Mouse (Mus musculus) heart, adult 18-20 months (tissue): ENCODE measurements around the gene Gm10718. TPM values are rescaled to one million over a fixed set of nuclear protein-coding genes. Genes with fewer than 3 reads are reported as not detected.
"Not testable (repeated sequence)": the region's sequence is repeated elsewhere in the genome, so short reads cannot be mapped to it uniquely, and the experiment has no call there.

Experiments used
- DNase-seq, 2 experiments: peaks; one replicate each; pipeline ENCODE4 v3.0.0; 2021 to 2022; ENCODE audit warnings: mixed read lengths in 1 of 2
- long read RNA-seq, 2 experiments: library from polyadenylated mRNA; stranded (forward); transcript quantifications; one replicate each; pipeline ENCODE4 v2.0.0; 2021
- total RNA-seq, 2 experiments: library from RNA; stranded (reverse); gene quantifications; 2 replicates each; pipeline ENCODE4 v1.2.3; 2021

Gene Gm10718
- under 1 TPM; 0.47 to 0.95 TPM for total RNA-seq
- long read RNA-seq, experiment 1 = 0 reads
- long read RNA-seq, experiment 2 = 0 reads

DNA sequence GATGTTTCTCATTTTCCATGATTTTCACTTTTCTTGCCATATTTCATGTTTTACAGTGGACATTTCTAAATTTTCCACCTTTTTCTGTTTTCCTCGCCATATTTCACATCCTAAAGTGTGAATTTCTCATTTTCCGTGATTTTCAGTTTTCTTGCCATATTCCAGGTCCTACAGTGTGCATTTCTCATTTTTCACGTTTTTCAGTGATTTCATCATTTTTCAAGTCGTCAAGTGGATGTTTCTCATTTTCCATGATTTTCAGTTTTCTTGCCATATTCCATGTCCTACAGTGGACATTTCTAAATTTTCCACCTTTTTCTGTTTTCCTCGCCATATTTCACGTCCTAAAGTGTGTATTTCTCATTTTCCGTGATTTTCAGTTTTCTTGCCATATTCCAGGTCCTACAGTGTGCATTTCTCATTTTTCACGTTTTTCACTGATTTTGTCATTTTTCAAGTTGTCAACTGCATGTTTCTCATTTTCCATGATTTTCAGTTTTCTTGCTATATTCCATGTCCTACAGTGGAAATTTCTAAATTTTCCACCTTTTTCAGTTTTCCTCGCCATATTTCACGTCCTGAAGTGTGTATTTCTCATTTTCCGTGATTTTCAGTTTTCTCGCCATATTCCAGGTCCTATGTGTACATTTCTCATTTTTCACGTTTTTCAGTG lies at the start of gene Gm10718:
Gene Gm10718, plus strand, starts transcription at position 236 of the 673 bp plus-strand sequence.
- peak in 1 of 2 experiments; percentile 5 for DNase-seq

DNA sequence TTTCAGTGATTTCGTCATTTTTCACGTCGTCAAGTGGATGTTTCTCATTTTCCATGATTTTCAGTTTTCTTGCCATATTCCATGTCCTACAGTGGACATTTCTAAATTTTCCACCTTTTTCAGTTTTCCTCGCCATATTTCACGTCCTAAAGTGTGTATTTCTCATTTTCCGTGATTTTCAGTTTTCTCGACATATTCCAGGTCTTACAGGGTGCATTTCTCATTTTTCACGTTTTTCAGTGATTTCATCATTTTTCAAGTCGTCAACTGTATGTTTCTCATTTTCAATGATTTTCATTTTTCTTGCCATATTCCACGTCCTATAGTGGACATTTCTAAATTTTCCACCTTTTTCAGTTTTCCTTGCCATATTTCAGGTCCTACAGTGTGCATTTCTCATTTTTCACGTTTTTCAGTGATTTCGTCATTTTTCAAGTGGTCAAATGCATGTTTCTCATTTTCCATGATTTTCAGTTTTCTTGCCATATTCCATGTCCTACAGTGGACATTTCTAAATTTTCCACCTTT lies 22.8 kb upstream of the Gm10718 start, which contains the start of gene Gm10722:
Gene Gm10722, plus strand, starts transcription at position 478 of the 528 bp plus-strand sequence.
- DNase-seq = peak in 1 of 2 experiments; percentile 12

DNA sequence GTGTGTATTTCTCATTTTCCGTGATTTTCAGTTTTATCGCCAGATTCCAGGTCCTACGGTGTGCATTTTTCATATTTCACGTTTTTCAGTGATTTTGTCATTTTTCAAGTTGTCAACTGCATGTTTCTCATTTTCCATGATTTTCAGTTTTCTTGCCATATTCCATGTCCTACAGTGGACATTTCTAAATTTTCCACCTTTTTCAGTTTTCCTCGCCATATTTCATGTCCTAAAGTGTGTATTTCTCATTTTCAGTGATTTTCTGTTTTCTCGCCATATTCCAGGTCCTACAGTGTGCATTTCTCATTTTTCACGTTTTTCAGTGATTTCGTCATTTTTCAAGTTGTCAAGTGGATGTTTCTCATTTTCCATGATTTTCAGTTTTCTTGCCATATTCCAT lies 22.3 kb upstream of the Gm10718 start:
- peak in 1 of 2 experiments; percentile 20 for DNase-seq

DNA sequence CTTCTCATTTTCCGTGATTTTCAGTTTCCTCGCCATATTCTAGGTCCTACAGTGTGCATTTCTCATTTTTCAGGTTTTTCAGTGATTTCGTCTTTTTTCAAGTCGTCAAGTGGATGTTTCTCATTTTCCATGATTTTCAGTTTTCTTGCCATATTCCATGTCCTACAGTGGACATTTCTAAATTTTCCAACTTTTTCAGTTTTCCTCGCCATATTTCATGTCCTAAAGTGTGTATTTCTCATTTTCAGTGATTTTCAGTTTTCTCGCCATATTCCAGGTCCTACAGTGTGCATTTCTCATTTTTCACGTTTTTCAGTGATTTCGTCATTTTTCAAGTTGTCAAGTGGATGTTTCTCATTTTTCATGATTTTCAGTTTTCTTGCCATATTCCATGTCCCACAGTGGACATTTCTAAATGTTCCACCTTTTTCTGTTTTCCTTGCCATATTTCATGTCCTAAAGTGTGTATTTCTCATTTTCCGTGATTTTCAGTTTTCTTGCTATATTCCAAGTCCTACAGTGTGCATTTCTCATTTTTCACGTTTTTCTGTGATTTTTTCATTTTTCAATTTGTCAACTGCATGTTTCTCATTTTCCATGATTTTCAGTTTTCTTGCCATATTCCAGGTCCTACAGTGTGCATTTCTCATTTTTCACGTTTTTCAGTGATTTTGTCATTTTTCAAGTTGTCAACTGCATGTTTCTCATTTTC lies 21.2 kb upstream of the Gm10718 start:
- DNase-seq = peak; percentile 94 to 97

DNA sequence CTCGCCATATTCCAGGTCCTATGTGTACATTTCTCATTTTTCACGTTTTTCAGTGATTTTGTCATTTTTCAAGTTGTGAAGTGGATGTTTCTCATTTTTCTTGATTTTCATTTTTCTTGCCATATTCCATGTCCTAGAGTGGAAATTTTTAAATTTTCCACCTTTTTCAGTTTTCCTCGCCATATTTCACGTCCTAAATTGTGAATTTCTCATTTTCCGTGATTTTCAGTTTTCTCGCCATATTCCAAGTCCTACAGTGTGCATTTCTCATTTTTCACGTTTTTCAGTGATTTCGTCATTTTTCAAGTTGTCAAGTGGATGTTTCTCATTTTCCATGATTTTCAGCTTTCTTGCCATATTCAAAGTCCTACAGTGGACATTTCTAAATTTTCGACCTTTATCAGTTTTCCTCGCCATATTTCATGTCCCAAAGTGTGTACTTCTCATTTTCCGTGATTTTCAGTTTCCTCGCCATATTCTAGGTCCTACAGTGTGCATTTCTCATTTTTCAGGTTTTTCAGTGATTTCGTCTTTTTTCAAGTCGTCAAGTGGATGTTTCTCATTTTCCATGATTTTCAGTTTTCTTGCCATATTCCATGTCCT lies 20.5 kb upstream of the Gm10718 start, which contains the start of gene Gm11168:
Gene Gm11168, plus strand, starts transcription at position 553 of the 603 bp plus-strand sequence.
- DNase-seq = not testable (repeated sequence)

DNA sequence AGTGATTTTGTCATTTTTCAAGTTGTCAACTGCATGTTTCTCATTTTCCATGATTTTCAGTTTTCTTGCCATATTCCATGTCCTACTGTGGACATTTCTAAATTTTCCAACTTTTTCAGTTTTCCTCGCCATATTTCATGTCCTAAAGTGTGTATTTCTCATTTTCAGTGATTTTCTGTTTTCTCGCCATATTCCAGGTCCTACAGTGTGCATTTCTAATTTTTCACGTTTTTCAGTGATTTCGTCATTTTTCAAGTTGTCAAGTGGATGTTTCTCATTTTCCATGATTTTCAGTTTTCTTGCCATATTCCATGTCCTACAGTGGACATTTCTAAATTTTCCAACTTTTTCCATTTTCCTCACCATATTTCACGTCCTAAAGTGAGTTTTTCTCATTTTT lies 17.2 kb upstream of the Gm10718 start:
- not testable (repeated sequence) for DNase-seq

DNA sequence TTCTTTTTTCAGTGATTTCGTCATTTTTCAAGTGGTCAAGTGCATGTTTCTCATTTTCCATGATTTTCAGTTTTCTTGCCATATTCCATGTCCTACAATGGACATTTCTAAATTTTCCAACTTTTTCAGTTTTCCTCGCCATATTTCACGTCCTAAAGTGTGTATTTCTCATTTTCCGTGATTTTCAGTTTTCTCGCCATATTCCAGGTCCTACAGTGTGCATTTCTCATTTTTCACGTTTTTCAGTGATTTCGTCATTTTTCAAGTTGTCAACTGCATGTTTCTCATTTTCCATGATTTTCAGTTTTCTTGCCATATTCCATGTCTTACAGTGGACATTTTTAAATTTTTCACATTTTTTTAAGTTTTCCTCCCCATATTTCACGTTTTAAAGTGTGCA lies 16.7 kb upstream of the Gm10718 start:
- peak; percentile 85 to 89 for DNase-seq

DNA sequence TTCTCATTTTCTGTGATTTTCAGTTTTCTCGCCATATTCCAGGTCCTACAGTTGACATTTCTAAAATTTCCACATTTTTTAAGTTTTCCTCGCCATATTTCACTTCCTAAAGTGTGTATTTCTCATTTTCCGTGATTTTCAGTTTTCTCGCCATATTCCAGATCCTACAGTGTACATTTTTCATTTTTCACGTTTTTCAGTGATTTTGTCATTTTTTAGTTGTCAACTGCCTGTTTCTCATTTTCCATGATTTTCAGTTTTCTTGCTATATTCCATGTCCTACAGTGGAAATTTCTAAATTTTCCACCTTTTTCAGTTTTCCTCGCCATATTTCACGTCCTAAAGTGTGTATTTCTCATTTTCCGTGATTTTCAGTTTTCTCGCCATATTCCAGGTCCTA lies 16.1 kb upstream of the Gm10718 start:
- DNase-seq = not testable (repeated sequence)

DNA sequence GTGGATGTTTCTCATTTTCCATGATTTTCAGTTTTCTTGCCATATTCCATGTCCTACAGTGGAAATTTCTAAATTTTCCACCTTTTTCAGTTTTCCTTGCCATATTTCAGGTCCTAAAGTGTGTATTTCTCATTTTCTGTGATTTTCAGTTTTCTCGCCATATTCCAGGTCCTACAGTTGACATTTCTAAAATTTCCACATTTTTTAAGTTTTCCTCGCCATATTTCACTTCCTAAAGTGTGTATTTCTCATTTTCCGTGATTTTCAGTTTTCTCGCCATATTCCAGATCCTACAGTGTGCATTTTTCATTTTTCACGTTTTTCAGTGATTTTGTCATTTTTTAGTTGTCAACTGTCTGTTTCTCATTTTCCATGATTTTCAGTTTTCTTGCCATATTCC lies 14.0 kb upstream of the Gm10718 start:
- not testable (repeated sequence) for DNase-seq

DNA sequence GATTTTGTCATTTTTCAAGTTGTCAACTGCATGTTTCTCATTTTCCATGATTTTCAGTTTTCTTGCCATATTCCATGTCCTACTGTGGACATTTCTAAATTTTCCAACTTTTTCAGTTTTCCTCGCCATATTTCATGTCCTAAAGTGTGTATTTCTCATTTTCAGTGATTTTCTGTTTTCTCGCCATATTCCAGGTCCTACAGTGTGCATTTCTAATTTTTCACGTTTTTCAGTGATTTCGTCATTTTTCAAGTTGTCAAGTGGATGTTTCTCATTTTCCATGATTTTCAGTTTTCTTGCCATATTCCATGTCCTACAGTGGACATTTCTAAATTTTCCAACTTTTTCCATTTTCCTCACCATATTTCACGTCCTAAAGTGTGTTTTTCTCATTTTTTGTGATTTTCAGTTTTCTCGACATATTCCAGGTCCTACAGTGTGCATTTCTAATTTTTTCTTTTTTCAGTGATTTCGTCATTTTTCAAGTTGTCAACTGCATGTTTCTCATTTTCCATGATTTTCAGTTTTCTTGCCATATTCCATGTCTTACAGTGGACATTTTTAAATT lies 11.2 kb upstream of the Gm10718 start:
- DNase-seq = not testable (repeated sequence)

DNA sequence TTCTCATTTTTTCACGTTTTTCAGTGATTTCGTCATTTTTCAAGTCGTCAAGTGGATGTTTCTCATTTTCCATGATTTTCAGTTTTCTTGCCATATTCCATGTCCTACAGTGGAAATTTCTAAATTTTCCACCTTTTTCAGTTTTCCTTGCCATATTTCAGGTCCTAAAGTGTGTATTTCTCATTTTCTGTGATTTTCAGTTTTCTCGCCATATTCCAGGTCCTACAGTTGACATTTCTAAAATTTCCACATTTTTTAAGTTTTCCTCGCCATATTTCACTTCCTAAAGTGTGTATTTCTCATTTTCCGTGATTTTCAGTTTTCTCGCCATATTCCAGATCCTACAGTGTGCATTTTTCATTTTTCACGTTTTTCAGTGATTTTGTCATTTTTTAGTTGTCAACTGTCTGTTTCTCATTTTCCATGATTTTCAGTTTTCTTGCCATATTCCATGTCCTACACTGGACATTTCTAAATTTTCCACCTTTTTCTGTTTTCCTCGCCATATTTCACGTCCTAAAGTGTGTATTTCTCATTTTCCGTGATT lies 10.5 kb upstream of the Gm10718 start, which contains the start of gene Gm10721:
Gene Gm10721, plus strand, starts transcription at position 408 of the 547 bp plus-strand sequence.
- not testable (repeated sequence) for DNase-seq

DNA sequence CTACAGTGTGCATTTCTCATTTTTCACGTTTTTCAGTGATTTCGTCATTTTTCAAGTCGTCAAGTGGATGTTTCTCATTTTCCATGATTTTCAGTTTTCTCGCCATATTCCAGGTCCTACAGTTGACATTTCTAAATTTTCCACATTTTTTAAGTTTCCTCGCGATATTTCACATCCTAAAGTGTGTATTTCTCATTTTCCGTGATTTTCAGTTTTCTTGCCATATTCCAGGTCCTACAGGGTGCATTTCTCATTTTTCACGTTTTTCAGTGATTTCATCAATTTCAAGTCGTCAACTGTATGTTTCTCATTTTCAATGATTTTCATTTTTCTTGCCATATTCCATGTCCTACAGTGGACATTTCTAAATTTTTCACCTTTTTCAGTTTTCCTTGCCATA lies 8.0 kb upstream of the Gm10718 start, which contains the start of gene Gm10720:
Gene Gm10720, plus strand, starts transcription at position 301 of the 400 bp plus-strand sequence.
- not testable (repeated sequence) for DNase-seq

DNA sequence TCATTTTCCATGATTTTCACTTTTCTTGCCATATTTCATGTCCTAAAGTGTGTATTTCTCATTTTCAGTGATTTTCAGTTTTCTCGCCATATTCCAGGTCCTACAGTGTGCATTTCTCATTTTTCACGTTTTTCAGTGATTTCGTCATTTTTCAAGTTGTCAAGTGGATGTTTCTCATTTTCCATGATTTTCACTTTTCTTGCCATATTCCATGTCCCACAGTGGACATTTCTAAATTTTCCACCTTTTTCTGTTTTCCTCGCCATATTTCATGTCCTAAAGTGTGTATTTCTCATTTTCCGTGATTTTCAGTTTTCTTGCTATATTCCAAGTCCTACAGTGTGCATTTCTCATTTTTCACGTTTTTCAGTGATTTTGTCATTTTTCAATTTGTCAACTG lies 7.5 kb upstream of the Gm10718 start:
- DNase-seq = not testable (repeated sequence)

DNA sequence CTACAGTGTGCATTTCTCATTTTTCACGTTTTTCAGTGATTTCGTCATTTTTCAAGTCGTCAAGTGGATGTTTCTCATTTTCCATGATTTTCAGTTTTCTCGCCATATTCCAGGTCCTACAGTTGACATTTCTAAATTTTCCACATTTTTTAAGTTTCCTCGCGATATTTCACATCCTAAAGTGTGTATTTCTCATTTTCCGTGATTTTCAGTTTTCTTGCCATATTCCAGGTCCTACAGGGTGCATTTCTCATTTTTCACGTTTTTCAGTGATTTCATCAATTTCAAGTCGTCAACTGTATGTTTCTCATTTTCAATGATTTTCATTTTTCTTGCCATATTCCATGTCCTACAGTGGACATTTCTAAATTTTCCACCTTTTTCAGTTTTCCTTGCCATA lies 6.2 kb upstream of the Gm10718 start, which contains the start of gene Gm10719:
Gene Gm10719, plus strand, starts transcription at position 301 of the 400 bp plus-strand sequence.
- not testable (repeated sequence) for DNase-seq

DNA sequence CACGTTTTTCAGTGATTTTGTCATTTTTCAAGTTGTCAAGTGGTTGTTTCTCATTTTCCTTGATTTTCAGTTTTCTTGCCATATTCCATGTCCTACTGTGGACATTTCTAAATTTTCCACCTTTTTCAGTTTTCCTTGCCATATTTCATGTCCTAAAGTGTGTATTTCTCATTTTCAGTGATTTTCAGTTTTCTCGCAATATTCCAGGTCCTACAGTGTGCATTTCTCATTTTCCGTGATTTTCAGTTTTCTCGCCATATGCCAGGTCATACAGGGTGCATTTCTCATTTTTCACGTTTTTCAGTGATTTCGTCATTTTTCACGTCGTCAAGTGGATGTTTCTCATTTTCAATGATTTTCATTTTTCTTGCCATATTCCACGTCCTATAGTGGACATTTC lies 4.4 kb upstream of the Gm10718 start:
- peak in 1 of 2 experiments; percentile 63 for DNase-seq

DNA sequence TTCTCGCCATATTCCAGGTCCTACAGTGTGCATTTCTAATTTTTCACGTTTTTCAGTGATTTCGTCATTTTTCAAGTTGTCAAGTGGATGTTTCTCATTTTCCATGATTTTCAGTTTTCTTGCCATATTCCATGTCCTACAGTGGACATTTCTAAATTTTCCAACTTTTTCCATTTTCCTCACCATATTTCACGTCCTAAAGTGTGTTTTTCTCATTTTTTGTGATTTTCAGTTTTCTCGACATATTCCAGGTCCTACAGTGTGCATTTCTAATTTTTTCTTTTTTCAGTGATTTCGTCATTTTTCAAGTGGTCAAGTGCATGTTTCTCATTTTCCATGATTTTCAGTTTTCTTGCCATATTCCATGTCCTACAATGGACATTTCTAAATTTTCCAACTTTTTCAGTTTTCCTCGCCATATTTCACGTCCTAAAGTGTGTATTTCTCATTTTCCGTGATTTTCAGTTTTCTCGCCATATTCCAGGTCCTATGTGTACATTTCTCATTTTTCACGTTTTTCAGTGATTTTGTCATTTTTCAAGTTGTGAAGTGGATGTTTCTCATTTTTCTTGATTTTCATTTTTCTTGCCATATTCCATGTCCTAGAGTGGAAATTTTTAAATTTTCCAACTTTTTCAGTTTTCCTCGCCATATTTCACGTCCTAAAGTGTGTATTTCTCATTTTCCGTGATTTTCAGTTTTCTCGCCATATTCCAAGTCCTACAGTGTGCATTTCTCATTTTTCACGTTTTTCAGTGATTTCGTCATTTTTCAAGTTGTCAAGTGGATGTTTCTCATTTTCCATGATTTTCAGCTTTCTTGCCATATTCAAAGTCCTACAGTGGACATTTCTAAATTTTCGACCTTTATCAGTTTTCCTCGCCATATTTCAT lies 3.3 kb upstream of the Gm10718 start:
- peak; percentile 43 to 60 for DNase-seq

DNA sequence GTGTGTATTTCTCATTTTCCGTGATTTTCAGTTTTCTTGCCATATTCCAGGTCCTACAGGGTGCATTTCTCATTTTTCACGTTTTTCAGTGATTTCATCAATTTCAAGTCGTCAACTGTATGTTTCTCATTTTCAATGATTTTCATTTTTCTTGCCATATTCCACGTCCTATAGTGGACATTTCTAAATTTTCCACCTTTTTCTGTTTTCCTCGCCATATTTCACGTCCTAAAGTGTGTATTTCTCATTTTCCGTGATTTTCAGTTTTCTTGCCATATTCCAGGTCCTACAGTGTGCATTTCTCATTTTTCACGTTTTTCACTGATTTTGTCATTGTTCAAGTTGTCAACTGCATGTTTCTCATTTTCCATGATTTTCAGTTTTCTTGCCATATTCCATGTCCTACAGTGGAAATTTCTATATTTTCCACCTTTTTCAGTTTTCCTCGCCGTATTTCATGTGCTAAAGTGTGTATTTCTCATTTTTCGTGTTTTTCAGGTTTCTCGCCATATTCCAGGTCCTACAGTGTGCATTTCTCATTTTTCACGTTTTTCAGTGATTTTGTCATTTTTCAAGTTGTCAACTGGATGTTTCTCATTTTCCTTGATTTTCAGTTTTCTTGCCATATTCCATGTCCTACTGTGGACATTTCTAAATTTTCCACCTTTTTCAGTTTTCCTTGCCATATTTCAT lies 885 bp upstream of the Gm10718 start:
- peak; percentile 58 to 62 for DNase-seq

DNA sequence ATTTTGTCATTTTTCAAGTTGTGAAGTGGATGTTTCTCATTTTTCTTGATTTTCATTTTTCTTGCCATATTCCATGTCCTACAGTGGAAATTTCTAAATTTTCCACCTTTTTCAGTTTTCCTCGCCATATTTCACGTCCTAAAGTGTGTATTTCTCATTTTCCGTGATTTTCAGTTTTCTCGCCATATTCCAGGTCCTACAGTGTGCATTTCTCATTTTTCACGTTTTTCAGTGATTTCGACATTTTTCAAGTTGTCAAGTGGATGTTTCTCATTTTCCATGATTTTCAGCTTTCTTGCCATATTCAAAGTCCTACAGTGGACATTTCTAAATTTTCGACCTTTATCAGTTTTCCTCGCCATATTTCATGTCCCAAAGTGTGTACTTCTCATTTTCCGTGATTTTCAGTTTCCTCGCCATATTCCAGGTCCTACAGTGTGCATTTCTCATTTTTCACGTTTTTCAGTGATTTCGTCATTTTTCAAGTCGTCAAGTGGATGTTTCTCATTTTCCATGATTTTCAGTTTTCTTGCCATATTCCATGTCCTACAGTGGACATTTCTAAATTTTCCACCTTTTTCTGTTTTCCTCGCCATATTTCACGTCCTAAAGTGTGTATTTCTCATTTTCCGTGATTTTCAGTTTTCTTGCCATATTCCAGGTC lies 770 bp downstream of the Gm10718 start:
- DNase-seq = peak; percentile 56 to 73

DNA sequence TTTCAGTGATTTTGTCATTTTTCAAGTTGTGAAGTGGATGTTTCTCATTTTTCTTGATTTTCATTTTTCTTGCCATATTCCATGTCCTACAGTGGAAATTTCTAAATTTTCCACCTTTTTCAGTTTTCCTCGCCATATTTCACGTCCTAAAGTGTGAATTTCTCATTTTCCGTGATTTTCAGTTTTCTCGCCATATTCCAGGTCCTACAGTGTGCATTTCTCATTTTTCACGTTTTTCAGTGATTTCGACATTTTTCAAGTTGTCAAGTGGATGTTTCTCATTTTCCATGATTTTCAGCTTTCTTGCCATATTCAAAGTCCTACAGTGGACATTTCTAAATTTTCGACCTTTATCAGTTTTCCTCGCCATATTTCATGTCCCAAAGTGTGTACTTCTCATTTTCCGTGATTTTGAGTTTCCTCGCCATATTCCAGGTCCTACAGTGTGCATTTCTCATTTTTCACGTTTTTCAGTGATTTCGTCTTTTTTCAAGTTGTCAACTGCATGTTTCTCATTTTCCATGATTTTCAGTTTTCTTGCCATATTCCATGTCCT lies 1.6 kb downstream of the Gm10718 start, which contains the start of gene Gm10717:
Gene Gm10717, plus strand, starts transcription at position 506 of the 556 bp plus-strand sequence.
- DNase-seq = peak; percentile 22 to 35
